20 mouse cellular contexts compared by ENCODE assay signal in the genomic region with DNA sequence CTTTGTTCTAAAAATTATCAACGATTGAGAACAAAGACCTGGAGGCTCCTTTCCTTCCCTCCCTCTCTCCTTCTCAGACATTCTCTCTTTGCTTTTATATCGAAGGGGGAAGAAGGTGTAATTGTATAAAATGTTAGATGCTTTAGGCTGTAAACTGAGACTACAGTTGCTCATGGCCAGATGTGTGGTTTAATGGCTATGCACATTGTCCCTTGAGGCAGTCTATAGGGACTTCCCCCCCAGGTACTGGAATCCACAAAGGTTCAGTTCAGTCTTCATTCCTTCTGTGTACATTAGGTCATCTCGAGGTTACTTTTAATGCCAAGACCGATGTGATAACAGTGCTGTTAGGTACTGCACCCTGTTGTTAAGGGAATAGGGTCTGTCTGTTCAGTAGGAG.
"Had no signal": no experiment of that assay in that cellular context is flagged by ENCODE, and none has a peak within 500 bp of the region (broad histone marks: within the 10 kb centered on the region; RNA-seq: fewer than 3 reads in every experiment).

No protein-coding gene starts in this region.

- H3K27me3 ChIP-seq: kidney, embryonic 15.5 days; limb, embryonic 13.5 days; liver, embryonic 12.5 days; liver, embryonic 15.5 days; midbrain, embryonic 13.5 days; neural tube, embryonic 13.5 days had no signal

- DNase-seq: kidney, adult 11 months; kidney, adult 8-10 months; kidney, postnatal 10 days; kidney, postnatal 36 days; liver; lung, adult 18-20 months; retina, postnatal 1 day; thymus, adult 2 months; thymus, postnatal 14 days had no signal

- H3K9ac ChIP-seq: kidney, embryonic 15.5 days; limb, embryonic 13.5 days; liver, embryonic 12.5 days; liver, embryonic 15.5 days; midbrain, embryonic 13.5 days; neural tube, embryonic 13.5 days had no signal

- H3K9me3 ChIP-seq: kidney, embryonic 15.5 days; limb, embryonic 10.5 days; limb, embryonic 13.5 days; liver, embryonic 12.5 days; liver, embryonic 15.5 days; midbrain, embryonic 10.5 days; midbrain, embryonic 13.5 days; neural tube, embryonic 13.5 days had no signal

- H3K4me3 ChIP-seq: kidney, embryonic 15.5 days; limb, embryonic 10.5 days; limb, embryonic 13.5 days; liver, embryonic 12.5 days; liver, embryonic 15.5 days; midbrain, embryonic 10.5 days; midbrain, embryonic 13.5 days; myocyte; neural tube, embryonic 13.5 days had no signal

- H3K27ac ChIP-seq: kidney, embryonic 15.5 days; limb, embryonic 10.5 days; limb, embryonic 13.5 days; liver, embryonic 12.5 days; liver, embryonic 15.5 days; macrophage; midbrain, embryonic 10.5 days; midbrain, embryonic 13.5 days; neural tube, embryonic 13.5 days; stomach, postnatal 0 days had no signal

- H3K4me1 ChIP-seq: liver, embryonic 15.5 days; midbrain, embryonic 10.5 days; midbrain, embryonic 13.5 days had no signal
